Mouse (Mus musculus): Measurements from ENCODE around the gene Rhobtb1. TPM values are rescaled to one million over a fixed set of nuclear protein-coding genes. Genes with fewer than 3 reads are reported as not detected.

Rhobtb1 gene
- polyA plus RNA-seq, 1 experiment, result 8.0 TPM

DNA sequence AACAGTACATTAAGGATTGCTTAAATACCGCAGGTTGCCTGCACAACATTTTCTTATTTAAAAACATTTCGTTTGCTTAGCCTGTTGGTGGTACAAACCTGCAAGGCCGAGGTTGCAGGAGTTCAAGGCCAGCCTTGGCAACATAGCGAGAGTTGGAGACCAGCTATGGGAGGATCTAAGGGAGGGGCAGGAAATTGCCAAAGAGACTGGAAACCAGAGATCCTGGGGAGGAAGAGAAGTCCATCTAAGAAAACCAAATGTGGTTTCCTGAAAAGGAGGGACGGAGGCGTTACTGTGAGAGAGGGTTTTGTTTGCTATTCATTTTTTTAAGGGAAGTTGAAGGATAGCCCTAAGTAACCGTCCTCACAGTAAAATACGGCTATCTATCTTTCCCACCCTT, 60.3 kb downstream of the Rhobtb1 start:
- no peaks in the 10 kb centered on the region for H3K36me3 ChIP-seq (ENCODE audit: control insufficient read depth, insufficient read depth, low read length)
- DNase-seq, result no peak
- 20% methylated on average over 8 of the region's 8 CpGs for WGBS
- peaks cover 9% of the 10 kb centered on the region; the same call in 1 of the 2 replicates for H3K27me3 ChIP-seq (ENCODE audit: control insufficient read depth, insufficient read depth, low read length)
- TF ChIP-seq POLR2A (IDR thresholded peaks at IDR 0.05; ENCODE audit: control insufficient read depth, extremely low read depth, insufficient read depth, low read length, poor library complexity) (no peak), CTCF (IDR thresholded peaks at IDR 0.05; ENCODE audit: borderline replicate concordance, control insufficient read depth, extremely low read depth, insufficient read depth, low read length, poor library complexity) (no peak)
- H3K4me3 ChIP-seq (ENCODE audit: control insufficient read depth, insufficient read depth, low read length), result no peak overlapping the region
- no peak overlapping the region for H3K27ac ChIP-seq (ENCODE audit: control insufficient read depth, insufficient read depth, low read length)
- H3K4me1 ChIP-seq (replicated peaks; ENCODE audit: control insufficient read depth, insufficient read depth, low read length), result peaks cover 2% of the 10 kb centered on the region; the same call in 1 of the 2 replicates

GRCm38 (mm10) chr10:69211976-69212375, 60.7 kb downstream of the Rhobtb1 start:
- peaks cover 2% of the 10 kb centered on the region; the same call in 1 of the 2 replicates for H3K4me1 ChIP-seq (replicated peaks; ENCODE audit: control insufficient read depth, insufficient read depth, low read length)
- TF ChIP-seq CTCF (IDR thresholded peaks at IDR 0.05; ENCODE audit: borderline replicate concordance, control insufficient read depth, extremely low read depth, insufficient read depth, low read length, poor library complexity) (no peak), POLR2A (IDR thresholded peaks at IDR 0.05; ENCODE audit: control insufficient read depth, extremely low read depth, insufficient read depth, low read length, poor library complexity) (no peak)
- H3K36me3 ChIP-seq (ENCODE audit: control insufficient read depth, insufficient read depth, low read length), result no peaks in the 10 kb centered on the region
- H3K4me3 ChIP-seq (ENCODE audit: control insufficient read depth, insufficient read depth, low read length), result peak overlapping the region; percentile 2; the same call in 1 of the 2 replicates
- no peak overlapping the region for H3K27ac ChIP-seq (ENCODE audit: control insufficient read depth, insufficient read depth, low read length)
- no peak for DNase-seq
- H3K27me3 ChIP-seq (ENCODE audit: control insufficient read depth, insufficient read depth, low read length), result peaks cover 9% of the 10 kb centered on the region; the same call in 1 of the 2 replicates
- 5% methylated on average over 14 of the region's 14 CpGs for WGBS

GRCm38 (mm10) chr10:69212542-69213440, 61.6 kb downstream of the Rhobtb1 start, which contains the start of gene A930033H14Rik:
Gene A930033H14Rik (minus strand): TSS chr10:69213098.
- Histone ChIP-seq H3K27ac (ENCODE audit: control insufficient read depth, insufficient read depth, low read length) (no peak within 1 kb of the TSS), H3K27me3 (ENCODE audit: control insufficient read depth, insufficient read depth, low read length) (peaks cover 9% of the 10 kb centered on the region; the same call in 1 of the 2 replicates), H3K4me1 (replicated peaks; ENCODE audit: control insufficient read depth, insufficient read depth, low read length) (peaks cover 2% of the 10 kb centered on the region; the same call in 1 of the 2 replicates), H3K4me3 (ENCODE audit: control insufficient read depth, insufficient read depth, low read length) (peak within 1 kb of the TSS; percentile 43), H3K36me3 (ENCODE audit: control insufficient read depth, insufficient read depth, low read length) (no peaks in the 10 kb centered on the region)
- peak; percentile 34 for DNase-seq
- WGBS, result under 1% methylated on average over 84 of the region's 84 CpGs
- TF ChIP-seq CTCF (IDR thresholded peaks at IDR 0.05; ENCODE audit: borderline replicate concordance, control insufficient read depth, extremely low read depth, insufficient read depth, low read length, poor library complexity) (no peak), POLR2A (IDR thresholded peaks at IDR 0.05; ENCODE audit: control insufficient read depth, extremely low read depth, insufficient read depth, low read length, poor library complexity) (no peak)

DNA sequence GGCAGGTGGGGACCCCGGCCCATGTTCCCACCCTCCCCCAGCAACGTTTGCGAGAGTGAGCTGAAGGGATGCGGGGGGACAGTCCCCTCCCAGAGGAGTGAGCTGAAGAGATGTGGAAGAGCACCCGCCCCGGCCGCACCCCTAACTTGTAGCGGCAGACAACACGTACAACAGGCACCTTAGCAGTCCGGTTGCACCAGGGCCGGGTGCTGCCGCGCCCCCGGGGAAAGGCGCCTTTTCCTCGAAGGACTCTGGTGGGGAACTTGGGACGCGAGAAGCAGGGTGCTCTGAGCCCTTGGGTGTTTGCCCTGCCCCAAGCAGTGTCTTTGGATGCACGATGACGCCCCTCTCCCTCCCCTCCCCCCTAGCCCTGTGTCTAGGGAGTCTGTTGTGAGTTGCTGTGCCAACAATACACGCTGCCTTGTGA, 62.2 kb downstream of the Rhobtb1 start:
- H3K36me3 ChIP-seq (ENCODE audit: control insufficient read depth, insufficient read depth, low read length), result no peaks in the 10 kb centered on the region
- TF ChIP-seq CTCF (IDR thresholded peaks at IDR 0.05; ENCODE audit: borderline replicate concordance, control insufficient read depth, extremely low read depth, insufficient read depth, low read length, poor library complexity) (no peak), POLR2A (IDR thresholded peaks at IDR 0.05; ENCODE audit: control insufficient read depth, extremely low read depth, insufficient read depth, low read length, poor library complexity) (no peak)
- peak overlapping the region; percentile 43 for H3K4me3 ChIP-seq (ENCODE audit: control insufficient read depth, insufficient read depth, low read length)
- H3K27ac ChIP-seq (ENCODE audit: control insufficient read depth, insufficient read depth, low read length), result no peak overlapping the region
- H3K4me1 ChIP-seq (replicated peaks; ENCODE audit: control insufficient read depth, insufficient read depth, low read length), result peaks cover 2% of the 10 kb centered on the region; the same call in 1 of the 2 replicates
- peaks cover 9% of the 10 kb centered on the region; the same call in 1 of the 2 replicates for H3K27me3 ChIP-seq (ENCODE audit: control insufficient read depth, insufficient read depth, low read length)
- DNase-seq, result no peak
- under 1% methylated on average over 20 of the region's 21 CpGs for WGBS

DNA sequence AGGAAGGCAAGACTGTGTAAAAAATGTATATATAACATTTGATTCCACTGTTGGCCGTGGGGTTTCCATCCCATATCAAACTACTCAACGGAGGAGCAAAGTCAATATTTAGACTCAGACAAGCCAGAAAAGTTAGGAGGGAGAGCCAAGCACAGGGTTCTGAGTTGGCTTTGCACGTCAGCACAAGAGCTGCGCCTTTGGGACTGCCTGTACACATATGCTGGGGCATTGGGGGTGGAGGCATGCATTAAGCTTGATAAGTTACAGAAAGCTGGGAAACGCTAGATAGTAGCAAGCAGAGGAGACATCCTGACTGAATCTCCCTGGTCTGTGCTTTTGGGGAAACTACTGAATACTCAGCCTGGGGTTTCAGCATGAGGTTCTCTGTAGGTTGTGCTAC, 62.8 kb downstream of the Rhobtb1 start:
- no peak overlapping the region for H3K4me3 ChIP-seq (ENCODE audit: control insufficient read depth, insufficient read depth, low read length)
- H3K4me1 ChIP-seq (replicated peaks; ENCODE audit: control insufficient read depth, insufficient read depth, low read length), result peaks cover 2% of the 10 kb centered on the region; the same call in 1 of the 2 replicates
- no peaks in the 10 kb centered on the region for H3K36me3 ChIP-seq (ENCODE audit: control insufficient read depth, insufficient read depth, low read length)
- H3K27me3 ChIP-seq (ENCODE audit: control insufficient read depth, insufficient read depth, low read length), result peaks cover 9% of the 10 kb centered on the region; the same call in 1 of the 2 replicates
- H3K27ac ChIP-seq (ENCODE audit: control insufficient read depth, insufficient read depth, low read length), result no peak overlapping the region
- DNase-seq, result no peak
- WGBS, result 73% methylated on average over 5 of the region's 5 CpGs
- no peak for TF ChIP-seq POLR2A (IDR thresholded peaks at IDR 0.05; ENCODE audit: control insufficient read depth, extremely low read depth, insufficient read depth, low read length, poor library complexity)
- TF ChIP-seq CTCF (IDR thresholded peaks at IDR 0.05; ENCODE audit: borderline replicate concordance, control insufficient read depth, extremely low read depth, insufficient read depth, low read length, poor library complexity), result no peak

DNA sequence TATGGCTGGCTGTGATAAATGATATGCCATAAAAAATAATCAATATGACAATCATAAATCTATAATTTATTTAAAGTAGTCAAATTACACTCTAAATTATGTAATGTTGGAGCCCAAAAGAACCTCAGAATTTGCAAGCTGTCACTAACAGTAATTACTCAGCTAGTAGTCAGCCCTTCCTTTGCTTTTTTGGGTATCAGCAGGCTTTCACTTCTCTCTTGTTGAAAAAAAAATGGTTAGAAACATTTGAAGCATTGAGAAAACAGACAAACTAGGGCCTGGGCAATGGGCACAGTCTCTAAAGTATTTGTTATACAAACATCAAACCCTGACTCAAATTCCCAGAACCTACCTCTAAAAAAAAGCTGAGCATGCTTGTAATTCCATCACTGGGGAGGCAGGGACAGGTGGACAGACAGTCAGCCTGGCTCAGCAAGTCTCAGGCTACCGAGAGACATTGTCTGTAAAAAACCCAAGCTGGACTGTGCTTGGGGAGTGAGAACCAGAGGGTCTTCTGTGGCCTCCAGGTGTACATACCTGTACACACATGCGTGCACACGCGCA, 66.0 kb downstream of the Rhobtb1 start:
- WGBS, result 96% methylated on average over 4 of the region's 4 CpGs
- peaks cover 2% of the 10 kb centered on the region; the same call in 1 of the 2 replicates for H3K4me1 ChIP-seq (replicated peaks; ENCODE audit: control insufficient read depth, insufficient read depth, low read length)

More for the DNA sequence above, 66.0 kb downstream of the Rhobtb1 start:
- no peak for DNase-seq
- Histone ChIP-seq H3K4me3 (ENCODE audit: control insufficient read depth, insufficient read depth, low read length) (no peak overlapping the region), H3K27ac (ENCODE audit: control insufficient read depth, insufficient read depth, low read length) (no peak overlapping the region), H3K27me3 (ENCODE audit: control insufficient read depth, insufficient read depth, low read length) (peaks cover 6% of the 10 kb centered on the region; the same call in 1 of the 2 replicates), H3K36me3 (ENCODE audit: control insufficient read depth, insufficient read depth, low read length) (no peaks in the 10 kb centered on the region)
- TF ChIP-seq CTCF (IDR thresholded peaks at IDR 0.05; ENCODE audit: borderline replicate concordance, control insufficient read depth, extremely low read depth, insufficient read depth, low read length, poor library complexity) (no peak), POLR2A (IDR thresholded peaks at IDR 0.05; ENCODE audit: control insufficient read depth, extremely low read depth, insufficient read depth, low read length, poor library complexity) (no peak)

Data from thymus, adult 2 months (tissue).